Mouse (Mus musculus) CH12.LX (cell line): ENCODE measurements around the gene Zxdc.

ENCODE experiments used
- KAT2A ChIP-seq: IDR thresholded peaks from 2 replicates; pipeline ENCODE4 v1.6.1; 2012; ENCODE audit warnings: low read length, improper control_type of control experiment, inconsistent platforms; ENCODE audit not compliant: insufficient replicate concordance
- MAX ChIP-seq: IDR thresholded peaks from 2 replicates; pipeline ENCODE4 v1.6.1; 2011; ENCODE audit warnings: low read length, improper control_type of control experiment
- MXI1 ChIP-seq: IDR thresholded peaks from 2 replicates; pipeline ENCODE4 v1.6.1; 2011; ENCODE audit warnings: mild to moderate bottlenecking, low read depth, low read length, improper control_type of control experiment
- POLR2A ChIP-seq: IDR thresholded peaks from 2 replicates; pipeline ENCODE4 v1.6.1; 2011; ENCODE audit warnings: low read depth, mild to moderate bottlenecking, improper control_type of control experiment, low read length
- TBP ChIP-seq: conservative IDR thresholded peaks from 2 replicates; pipeline ENCODE4 v1.6.1; 2011; ENCODE audit warnings: low read depth, low read length, improper control_type of control experiment
- TCF12 ChIP-seq: IDR thresholded peaks from 2 replicates; pipeline ENCODE4 v1.6.1; 2014; ENCODE audit warnings: low read depth, mild to moderate bottlenecking, inconsistent platforms, low read length, improper control_type of control experiment

DNA sequence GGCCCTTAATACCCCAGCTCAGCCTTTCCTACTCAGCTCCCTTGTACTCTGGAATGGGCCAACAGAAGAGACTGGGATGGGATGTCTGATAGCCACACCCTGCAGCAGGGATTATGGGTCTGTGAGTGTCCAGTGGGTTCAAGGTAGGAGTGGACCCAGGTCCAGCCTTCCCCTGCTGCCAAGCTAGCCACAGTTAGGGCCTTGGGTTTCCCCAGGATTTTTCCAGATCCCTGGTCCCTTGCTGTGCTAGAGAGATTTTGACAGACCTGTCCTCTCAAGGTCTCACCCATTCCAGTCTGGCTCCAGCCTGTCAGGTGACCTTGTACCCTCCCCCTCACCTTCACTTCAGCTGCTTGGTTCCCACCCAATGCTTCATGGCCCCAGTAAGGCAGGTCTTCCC lies 39.3 kb downstream of the Zxdc start:
- TF ChIP-seq MAX: no peak
- no peak for TF ChIP-seq MXI1
- no peak for TF ChIP-seq POLR2A
- TF ChIP-seq TBP: no peak
- TF ChIP-seq KAT2A: no peak
- TF ChIP-seq TCF12: no peak
